Mouse (Mus musculus): Measurements from ENCODE around the gene Endod1.
A peak's percentile ranks its signal among the peaks of the same experiment; 100 is the strongest.

- TF ChIP-seq CTCF (IDR thresholded peaks at IDR 0.05; ENCODE audit: extremely low read depth, insufficient read depth, insufficient read length, insufficient replicate concordance) (no peak), POLR2A (IDR thresholded peaks at IDR 0.05; ENCODE audit: low read depth, low read length) (peak; percentile 80)
Observed at GRCm38 (mm10) chr9:14380386-14381285, 671 bp downstream of the Endod1 start.
